Mouse (Mus musculus) splenic B cell, adult 2 months (primary cell): ENCODE measurements around the gene Galm.

ENCODE experiments used
- DNase-seq: peaks from one replicate; pipeline ENCODE4 v3.0.0-alpha.2; 2011; ENCODE audit warnings: low read depth, low spot score
- H3K27me3 ChIP-seq: 2 replicates; pipeline ENCODE4 v1.6.1; 2012; ENCODE audit warnings: mild to moderate bottlenecking, low read length, moderate library complexity, mixed read lengths; ENCODE audit not compliant: control insufficient read depth, poor library complexity, insufficient read depth, severe bottlenecking
- H3K36me3 ChIP-seq: 2 replicates; pipeline ENCODE4 v1.6.1; 2012; ENCODE audit warnings: mild to moderate bottlenecking, low read length, moderate library complexity, mixed read lengths; ENCODE audit not compliant: control insufficient read depth, poor library complexity, insufficient read depth, severe bottlenecking

Gene Galm

DNA sequence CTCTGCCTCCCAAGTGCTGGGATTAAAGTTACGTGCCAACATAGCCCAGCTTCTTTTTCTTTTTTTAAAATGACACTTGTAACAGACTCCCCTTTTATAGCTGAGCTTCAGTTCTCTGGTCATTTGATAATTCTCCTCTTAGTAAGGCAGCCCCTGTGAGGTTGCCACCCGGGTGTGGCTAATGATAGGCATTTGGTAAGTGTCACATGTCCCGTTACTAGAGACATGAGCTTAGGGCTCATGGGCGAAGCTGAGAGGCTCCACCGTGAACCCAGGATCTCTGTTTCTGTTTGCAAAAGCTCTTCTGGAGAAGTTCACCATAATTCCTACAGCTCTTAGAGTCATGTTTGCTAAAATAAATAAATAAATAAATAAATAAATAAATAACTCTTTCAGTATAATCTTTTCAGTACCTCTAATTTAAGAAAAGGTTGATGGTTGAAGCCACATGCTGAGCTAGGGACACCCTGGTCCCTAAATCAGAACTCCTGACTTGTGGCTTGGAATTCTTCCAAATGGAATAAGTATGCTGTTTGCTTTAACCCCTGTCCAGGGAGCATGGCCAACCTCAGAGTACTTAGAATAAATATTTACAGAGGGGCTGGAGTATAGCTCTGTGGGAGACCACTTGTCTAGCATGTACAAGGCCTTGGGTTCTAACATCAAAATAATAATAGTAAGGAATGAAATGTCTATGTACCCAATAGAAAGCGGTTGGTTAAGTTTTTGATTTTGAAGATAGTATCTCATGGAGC is 16.4 kb downstream of the Galm start:
- H3K27me3 ChIP-seq, result no peaks in the 10 kb centered on the region; the same call in 1 of the 2 replicates
- no peaks in the 10 kb centered on the region for H3K36me3 ChIP-seq
- no peak for DNase-seq

DNA sequence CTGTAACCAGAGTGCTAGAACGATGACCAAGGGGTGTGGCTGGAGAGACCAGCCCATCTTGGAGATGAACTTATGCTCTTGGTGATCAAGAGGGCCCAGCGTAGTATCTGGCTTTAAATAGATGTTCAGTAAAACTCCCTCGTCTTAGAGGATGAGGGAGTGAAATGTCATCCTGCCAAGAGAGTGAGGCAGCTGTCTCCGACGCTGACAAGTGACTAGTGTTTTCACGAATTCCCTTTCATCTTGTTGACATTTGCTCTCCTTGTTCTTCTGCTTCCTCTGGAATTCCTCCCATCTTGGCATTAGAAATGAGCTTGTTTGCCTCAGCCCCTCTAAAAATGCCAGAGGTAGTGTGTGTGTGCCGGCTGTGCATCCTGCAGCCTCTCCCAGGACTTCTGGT is 17.9 kb downstream of the Galm start:
- H3K27me3 ChIP-seq, result no peaks in the 10 kb centered on the region; the same call in 1 of the 2 replicates
- no peaks in the 10 kb centered on the region for H3K36me3 ChIP-seq
- no peak for DNase-seq

DNA sequence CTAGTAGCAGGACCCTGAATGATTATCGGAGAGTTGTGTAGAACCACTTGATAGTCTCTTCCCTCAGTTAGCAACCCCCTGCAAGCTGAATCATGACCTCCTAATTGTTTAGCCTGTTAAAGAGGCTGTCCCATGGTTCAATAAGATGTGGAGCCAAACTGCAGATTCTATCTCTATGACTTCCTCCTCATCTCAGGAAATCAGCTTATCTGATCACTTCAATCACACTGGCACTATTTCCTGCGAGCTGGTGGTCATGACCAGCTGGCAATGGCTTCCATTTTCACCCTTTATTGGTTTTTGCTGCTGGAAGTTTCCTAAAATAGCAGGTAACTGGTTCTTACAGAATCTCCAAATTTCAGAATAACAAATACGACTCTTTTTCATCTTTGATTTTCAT is 18.5 kb downstream of the Galm start:
- H3K27me3 ChIP-seq, result no peaks in the 10 kb centered on the region; the same call in 1 of the 2 replicates
- no peak for DNase-seq
- H3K36me3 ChIP-seq, result no peaks in the 10 kb centered on the region

DNA sequence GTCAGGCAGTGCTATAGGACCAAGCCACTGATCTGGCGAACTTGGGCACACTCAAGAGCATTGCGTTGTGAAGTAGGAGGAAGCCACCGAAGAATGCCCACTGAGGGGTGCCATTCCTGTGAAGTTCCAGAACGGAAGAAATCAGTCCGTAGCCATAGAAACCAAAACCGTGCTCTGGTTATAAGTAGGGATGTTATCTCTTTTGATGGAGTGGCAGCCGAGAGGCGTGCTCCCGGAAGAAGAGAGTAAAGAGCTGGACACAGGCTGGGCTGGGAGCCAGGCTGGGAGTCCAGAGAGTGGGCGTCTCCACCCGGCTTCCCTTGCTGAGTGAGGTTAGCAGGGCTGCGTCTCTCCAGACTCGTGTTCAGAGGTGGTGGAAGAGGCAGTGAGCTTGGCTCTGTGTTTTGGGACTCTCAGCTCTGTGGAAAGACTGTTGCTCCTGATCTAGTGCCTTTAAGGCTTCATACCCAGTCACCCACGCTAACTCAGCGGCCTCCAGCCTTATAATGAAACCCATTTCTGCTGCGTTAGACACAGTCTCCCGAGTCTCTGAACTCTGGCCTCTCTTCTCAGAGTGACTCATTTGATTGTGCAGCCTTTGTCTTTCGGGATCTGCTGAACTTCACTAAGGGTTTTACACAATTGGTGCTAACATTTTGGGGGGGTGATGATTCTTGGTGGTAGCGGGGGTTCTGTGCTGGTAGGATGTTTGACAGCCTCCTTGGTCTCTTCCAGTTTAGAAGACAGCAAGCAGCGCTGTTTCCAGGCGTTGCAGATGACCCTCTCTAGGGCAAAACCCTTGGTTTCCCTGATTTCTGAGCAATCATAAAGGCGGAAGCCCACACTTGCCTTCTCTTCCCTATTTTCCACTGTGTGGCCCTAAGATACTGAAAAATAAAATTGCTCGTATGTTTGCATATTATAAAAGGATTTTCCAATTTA is 21.1 kb downstream of the Galm start:
- no peaks in the 10 kb centered on the region for H3K36me3 ChIP-seq
- DNase-seq, result no peak

DNA sequence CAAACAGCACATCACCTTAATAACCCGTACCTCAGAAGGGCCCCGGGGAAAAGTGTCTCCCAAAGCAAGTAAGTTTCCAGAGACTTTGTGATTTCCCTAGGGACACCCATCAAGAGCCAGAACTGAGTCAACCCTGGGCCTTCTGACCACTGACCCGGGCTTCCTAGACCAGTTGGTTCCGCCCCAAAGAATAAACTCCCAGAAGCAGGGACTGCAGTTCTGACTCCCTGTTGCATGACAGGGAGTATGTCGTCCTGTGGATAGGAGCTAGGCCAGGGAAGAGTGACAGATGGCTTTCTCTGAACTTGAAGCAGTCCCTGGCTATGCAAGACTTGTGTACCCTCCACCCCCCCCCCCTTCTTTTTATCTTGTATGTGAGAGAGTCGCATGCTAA is 21.7 kb downstream of the Galm start:
- DNase-seq, result no peak
- Histone ChIP-seq H3K36me3 (no peaks in the 10 kb centered on the region), H3K27me3 (no peaks in the 10 kb centered on the region; the same call in 1 of the 2 replicates)

More for the DNA sequence above, 21.1 kb downstream of the Galm start:
- no peaks in the 10 kb centered on the region; the same call in 1 of the 2 replicates for H3K27me3 ChIP-seq

DNA sequence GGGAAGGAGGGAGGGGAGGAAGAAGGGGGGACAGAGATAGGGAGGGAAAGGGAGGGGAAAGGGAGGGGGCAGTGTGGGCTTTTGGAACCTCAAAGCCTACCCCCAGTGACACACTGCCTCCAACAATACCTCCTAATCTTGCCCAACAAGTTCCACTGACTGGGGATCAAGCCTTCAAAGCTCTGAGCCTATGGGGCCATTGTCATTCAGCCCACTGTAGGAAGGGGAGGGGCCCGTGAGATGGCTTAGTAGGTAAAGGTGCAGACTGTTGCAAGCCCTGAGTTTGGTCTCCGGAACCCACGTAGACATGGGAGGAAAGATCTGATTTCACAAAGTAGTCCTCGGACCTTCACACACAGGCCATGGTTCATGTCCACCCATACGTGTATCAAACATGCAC is 24.1 kb downstream of the Galm start:
- Histone ChIP-seq H3K36me3 (no peaks in the 10 kb centered on the region), H3K27me3 (no peaks in the 10 kb centered on the region)
- no peak for DNase-seq

DNA sequence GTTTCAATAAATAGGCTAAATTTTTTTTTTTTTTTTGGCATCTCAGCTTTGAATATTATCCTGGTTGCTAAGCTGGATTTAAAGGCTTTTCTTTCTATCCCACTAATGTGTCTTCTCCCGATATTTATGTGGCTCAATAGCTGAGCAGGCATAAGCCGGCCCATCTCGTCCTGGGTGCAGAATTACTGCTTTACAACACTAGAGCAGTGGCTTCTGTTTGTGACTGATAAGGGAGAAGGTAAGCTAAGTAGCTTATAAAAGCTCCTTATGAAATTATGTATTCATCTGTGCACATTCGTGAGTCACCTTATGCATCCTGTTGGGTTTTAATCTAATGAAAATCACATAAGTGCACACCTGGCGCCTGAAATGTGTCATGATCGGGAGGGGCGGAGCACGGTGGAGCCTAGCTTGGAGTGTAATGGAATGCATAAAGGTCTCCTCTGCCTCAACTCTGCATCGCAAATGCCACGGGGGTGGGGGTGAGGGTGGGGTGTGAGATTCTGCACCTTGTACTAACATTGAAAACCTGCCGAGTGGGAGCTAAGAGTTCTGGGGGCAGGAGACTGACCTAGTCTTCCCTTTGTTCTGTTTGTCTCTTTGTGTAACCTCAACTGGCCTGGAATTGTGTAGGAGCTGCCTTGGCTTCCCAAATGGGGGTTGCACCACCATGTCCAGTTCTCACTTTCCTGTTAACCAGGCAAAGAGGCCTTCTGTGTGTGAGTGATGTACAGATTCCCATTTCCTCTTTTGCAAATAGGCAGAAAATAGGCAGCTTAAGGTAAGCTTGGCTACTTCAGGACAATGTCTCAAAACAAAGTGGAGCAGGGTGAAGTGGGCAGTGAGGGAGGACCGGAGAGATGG is 25.7 kb downstream of the Galm start:
- Histone ChIP-seq H3K36me3 (no peaks in the 10 kb centered on the region), H3K27me3 (no peaks in the 10 kb centered on the region)
- DNase-seq, result no peak

DNA sequence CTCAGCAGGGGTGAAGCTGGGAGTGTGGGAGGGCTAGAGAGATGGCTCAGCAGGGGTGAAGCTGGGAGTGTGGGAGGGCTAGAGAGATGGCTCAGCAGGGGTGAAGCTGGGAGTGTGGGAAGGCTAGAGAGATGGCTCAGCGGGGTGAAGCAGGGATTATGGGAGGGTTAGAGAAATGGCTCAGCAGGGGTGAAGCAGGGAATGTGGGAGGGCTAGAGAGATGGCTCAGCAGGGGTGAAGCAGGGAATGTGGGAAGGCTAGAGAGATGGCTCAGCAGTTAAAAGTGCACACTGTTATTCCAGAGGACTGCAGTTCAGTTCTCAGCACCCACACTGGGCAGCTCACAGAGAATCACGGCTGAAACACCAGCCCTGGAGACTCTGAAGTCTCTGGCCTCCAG is 26.4 kb downstream of the Galm start:
- no peak for DNase-seq
- no peaks in the 10 kb centered on the region for H3K27me3 ChIP-seq
- H3K36me3 ChIP-seq, result no peaks in the 10 kb centered on the region

DNA sequence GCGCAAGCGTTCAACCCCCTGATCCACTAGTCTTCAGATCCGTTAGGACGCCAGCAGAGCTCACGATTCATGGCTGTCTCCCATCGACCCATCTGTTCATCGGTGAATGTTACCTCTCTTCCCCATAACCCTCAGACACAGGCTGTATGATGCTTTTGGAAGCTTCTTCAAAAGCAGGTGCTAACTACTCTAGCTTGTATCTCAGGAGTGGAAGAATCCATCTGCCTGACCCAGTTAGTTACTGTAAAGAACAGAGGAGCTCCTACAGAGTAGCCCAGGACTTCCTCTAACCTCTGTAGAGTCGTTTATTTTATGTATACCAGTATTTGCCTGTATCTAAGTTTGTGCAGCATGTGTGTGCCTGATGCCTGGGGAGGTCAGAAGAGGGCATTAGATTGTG is 29.6 kb downstream of the Galm start:
- Histone ChIP-seq H3K27me3 (no peaks in the 10 kb centered on the region), H3K36me3 (no peaks in the 10 kb centered on the region)
- no peak for DNase-seq

DNA sequence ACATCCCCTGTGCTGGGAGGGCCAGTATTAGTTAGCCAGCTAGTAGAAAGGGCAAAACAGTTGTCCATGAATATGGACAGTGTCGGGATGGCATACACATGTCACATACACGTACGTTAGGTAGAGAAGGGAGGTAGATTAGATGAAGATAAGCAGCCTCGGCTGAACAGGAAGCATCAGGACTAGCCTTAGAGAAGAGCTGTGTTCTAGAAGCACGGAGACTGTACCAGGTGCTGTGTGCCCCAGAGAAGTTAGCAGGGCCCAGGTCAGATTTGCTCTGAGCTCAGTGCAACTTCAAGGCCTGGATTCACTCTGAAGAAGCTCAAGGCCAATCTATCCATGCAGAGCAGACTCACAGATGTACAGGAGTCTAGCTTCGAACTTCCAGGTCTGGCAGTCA is 30.2 kb downstream of the Galm start:
- Histone ChIP-seq H3K27me3 (no peaks in the 10 kb centered on the region), H3K36me3 (no peaks in the 10 kb centered on the region)
- no peak for DNase-seq

DNA sequence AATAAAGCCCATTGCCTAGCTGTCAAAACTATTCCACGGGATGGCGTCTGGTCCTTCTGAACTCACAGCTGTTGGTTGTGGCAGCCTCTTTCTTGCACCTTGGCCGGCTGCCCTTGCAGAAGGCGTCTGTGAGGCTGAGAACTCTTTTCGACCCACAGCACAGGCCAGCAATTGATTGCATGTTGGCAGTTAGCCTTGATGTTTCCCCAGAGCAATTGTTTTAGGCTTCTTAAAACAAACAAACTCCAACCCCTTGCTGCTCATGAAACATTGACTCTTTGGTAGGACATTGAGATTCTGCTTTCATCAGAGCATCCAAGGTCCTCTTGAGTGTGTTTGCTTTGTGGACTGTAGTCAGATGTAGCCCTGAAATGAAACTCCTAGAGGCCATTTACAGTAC is 33.2 kb downstream of the Galm start:
- no peaks in the 10 kb centered on the region for H3K27me3 ChIP-seq
- H3K36me3 ChIP-seq, result no peaks in the 10 kb centered on the region
- DNase-seq, result no peak

DNA sequence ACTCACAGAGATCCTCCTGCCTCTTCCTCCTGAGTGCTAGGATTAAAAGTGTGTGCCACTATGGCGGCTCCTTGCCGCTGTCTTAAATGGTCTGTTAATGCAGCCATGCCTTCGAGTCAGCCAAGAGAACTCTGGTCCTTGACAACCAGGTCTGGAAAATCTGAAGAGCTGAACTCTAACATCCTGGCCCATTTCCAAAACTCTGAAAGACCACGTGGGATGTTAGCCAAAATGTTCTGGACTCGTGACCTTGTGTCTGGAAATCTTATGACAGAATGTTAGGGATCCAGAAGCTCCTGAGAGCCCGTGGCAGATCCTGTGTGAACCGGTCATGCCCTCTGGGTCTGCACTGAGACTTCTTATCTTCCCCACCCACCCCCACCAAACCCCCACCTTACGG is 36.7 kb downstream of the Galm start:
- H3K36me3 ChIP-seq, result no peaks in the 10 kb centered on the region
- no peaks in the 10 kb centered on the region for H3K27me3 ChIP-seq
- no peak for DNase-seq

DNA sequence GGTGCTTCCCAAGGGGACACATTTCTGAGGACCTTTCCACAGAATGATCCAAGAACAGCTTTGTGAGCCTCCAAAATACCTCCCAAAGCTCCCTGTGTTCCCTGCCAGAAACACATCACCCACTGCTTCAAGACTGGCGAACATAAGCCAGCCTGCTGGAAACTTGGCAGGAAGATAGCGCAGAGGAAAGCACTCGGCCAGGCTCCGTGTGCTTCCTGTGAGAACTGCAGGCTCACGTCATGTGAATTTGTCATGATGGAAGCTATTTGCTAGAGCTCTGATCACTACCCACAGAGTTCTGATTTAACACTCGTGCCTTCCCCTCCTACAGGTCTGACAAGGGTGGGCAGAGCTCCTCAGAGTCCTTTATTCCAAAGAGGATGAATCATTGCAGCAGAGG is 38.5 kb downstream of the Galm start:
- DNase-seq, result no peak

DNA sequence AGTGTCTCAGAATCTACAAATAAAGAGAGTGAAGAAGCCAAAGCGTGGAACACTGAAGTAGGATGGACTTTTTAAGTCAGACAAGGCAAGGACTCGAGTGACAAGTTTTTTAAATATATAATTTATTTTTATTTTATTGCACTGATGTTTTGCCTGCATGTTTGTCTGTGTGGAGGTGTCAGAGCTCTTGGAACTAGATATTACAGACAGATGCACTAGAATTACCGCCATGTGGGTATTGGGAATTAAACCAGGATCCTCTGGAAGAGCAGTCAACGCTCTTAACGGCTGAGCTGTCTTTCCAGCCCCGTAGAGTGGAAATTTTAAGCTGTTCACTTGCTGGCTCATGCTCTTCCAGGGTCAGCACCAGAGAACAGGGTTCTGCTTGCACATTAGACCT is 39.1 kb downstream of the Galm start:
- Histone ChIP-seq H3K27me3 (no peaks in the 10 kb centered on the region), H3K36me3 (no peaks in the 10 kb centered on the region)
- no peak for DNase-seq

More for the DNA sequence above, 38.5 kb downstream of the Galm start:
- no peaks in the 10 kb centered on the region for H3K27me3 ChIP-seq
- H3K36me3 ChIP-seq, result no peaks in the 10 kb centered on the region
